Mouse (Mus musculus) forebrain, embryonic 10.5 days (tissue): Measurements from ENCODE around the gene Aven. TPM values are rescaled to one million over a fixed set of nuclear protein-coding genes. Genes with fewer than 3 reads are reported as not detected.

Experiments used
- DNase-seq: peaks from one replicate; pipeline ENCODE4 v3.0.0-alpha.2; 2017; ENCODE audit warnings: low spot score; ENCODE audit errors: extremely low spot score
- H3K27ac ChIP-seq: fragments of 300-500 bp; sonication (generic); 2 replicates; pipeline ENCODE4 v1.5.1; 2016; ENCODE audit warnings: mild to moderate bottlenecking
- H3K27me3 ChIP-seq: fragments of 300-500 bp; sonication (generic); 2 replicates; pipeline ENCODE4 v1.6.1; 2016; ENCODE audit warnings: mild to moderate bottlenecking; ENCODE audit not compliant: poor library complexity, severe bottlenecking
- H3K36me3 ChIP-seq: fragments of 300-500 bp; sonication (generic); replicated peaks from 2 replicates; pipeline ENCODE4 v1.6.1; 2016; ENCODE audit warnings: mild to moderate bottlenecking, moderate library complexity
- H3K4me1 ChIP-seq: fragments of 300-500 bp; sonication (generic); 2 replicates; pipeline ENCODE4 v1.6.1; 2016
- H3K4me3 ChIP-seq: fragments of 300-500 bp; sonication (generic); 2 replicates; pipeline ENCODE4 v1.5.1; 2016; ENCODE audit warnings: mild to moderate bottlenecking, moderate library complexity
- H3K9me3 ChIP-seq: fragments of 300-500 bp; sonication (generic); 2 replicates; pipeline ENCODE4 v1.6.1; 2016; ENCODE audit warnings: mild to moderate bottlenecking, moderate library complexity
- WGBS: fragments of 180-500 bp; shearing (Covaris S2); methylation state at CpG from one replicate; pipeline ENCODE4 v1.1.7; 2016; 5-methylcytosine and 5-hydroxymethylcytosine counted together
- polyA plus RNA-seq: library from polyadenylated mRNA; unstranded; fragments of >200 nt; fragmentation: Nextera tagmentation; extraction: Ambion mirVana; gene quantifications from 2 replicates; pipeline ENCODE4 v1.2.1, GENCODE M21; 2016

The Aven gene
- polyA plus RNA-seq, 1 experiment from 2014 or later, result 6.7 TPM

GRCm38 (mm10) chr2:112497851-112498250 is 5.1 kb downstream of the Aven start:
- Histone ChIP-seq H3K4me1 (peaks cover 24% of the 10 kb centered on the region), H3K9me3 (no peaks in the 10 kb centered on the region), H3K27me3 (no peaks in the 10 kb centered on the region), H3K27ac (no peak overlapping the region), H3K36me3 (no peaks in the 10 kb centered on the region), H3K4me3 (no peak overlapping the region)
- WGBS, result 77% methylated on average over 7 of the region's 7 CpGs
- no peak for DNase-seq

- 7% methylated on average over 6 of the region's 6 CpGs for WGBS
- peak; percentile 60 for DNase-seq
- H3K4me3 ChIP-seq, result no peak overlapping the region
- no peaks in the 10 kb centered on the region for H3K36me3 ChIP-seq
- peak overlapping the region; percentile 40; the same call in 1 of the 2 replicates for H3K27ac ChIP-seq
- H3K4me1 ChIP-seq, result peaks cover 15% of the 10 kb centered on the region
- no peaks in the 10 kb centered on the region for H3K27me3 ChIP-seq
- H3K9me3 ChIP-seq, result no peaks in the 10 kb centered on the region
Measured at GRCm38 (mm10) chr2:112501209-112501608, 8.4 kb downstream of the Aven start.

DNA sequence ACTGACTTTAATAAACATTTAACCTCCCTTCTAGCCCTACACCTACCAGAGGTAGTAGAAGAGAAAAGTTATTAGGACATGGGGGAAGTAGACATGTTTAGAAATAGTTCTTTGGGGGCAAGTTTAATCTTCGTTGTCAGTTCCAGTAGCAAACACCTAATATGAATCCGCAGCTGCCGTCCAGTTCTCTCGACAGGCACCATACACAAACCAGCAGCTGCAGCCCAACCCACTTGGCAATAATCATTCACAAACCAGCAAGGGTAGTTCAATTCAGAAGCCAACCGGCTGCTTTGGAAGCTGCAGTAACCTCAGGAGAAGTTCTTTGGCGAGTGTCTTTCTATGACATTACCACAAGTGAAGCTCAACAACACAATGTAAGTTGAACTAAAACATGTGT is 11.2 kb downstream of the Aven start:
- H3K9me3 ChIP-seq, result no peaks in the 10 kb centered on the region
- no peak overlapping the region for H3K27ac ChIP-seq
- H3K27me3 ChIP-seq, result no peaks in the 10 kb centered on the region
- peaks cover 11% of the 10 kb centered on the region for H3K4me1 ChIP-seq
- DNase-seq, result no peak
- no peak overlapping the region for H3K4me3 ChIP-seq
- WGBS, result 92% methylated on average over 6 of the region's 6 CpGs
- no peaks in the 10 kb centered on the region for H3K36me3 ChIP-seq

- H3K9me3 ChIP-seq, result no peaks in the 10 kb centered on the region
- DNase-seq, result no peak
- WGBS, result 89% methylated on average over 5 of the region's 5 CpGs
- H3K36me3 ChIP-seq, result no peaks in the 10 kb centered on the region
- no peak overlapping the region for H3K4me3 ChIP-seq
- H3K27me3 ChIP-seq, result no peaks in the 10 kb centered on the region
- no peak overlapping the region for H3K27ac ChIP-seq
- no peaks in the 10 kb centered on the region for H3K4me1 ChIP-seq
Measured at GRCm38 (mm10) chr2:112506841-112507435, 14.2 kb downstream of the Aven start.

DNA sequence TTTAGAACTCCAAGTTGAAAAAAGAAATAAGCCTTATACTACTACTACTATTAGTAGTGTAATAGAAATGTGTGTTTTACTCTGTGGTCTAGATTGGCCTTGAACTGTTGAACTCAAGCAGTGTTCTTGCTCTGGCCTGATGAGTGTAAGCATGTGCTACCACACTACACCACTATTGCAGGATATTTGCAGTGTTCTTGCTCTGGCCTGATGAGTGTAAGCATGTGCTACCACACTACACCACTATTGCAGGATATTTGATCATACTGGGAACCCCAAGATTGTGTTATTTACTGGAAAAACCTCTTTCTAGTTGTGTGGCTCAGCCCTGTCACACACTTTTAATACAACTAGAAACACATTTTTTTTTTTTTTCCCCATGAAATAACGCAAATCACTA is 14.7 kb downstream of the Aven start:
- WGBS, result 90% methylated on average over 1 of the region's 1 CpGs
- no peak overlapping the region for H3K4me3 ChIP-seq
- H3K9me3 ChIP-seq, result no peaks in the 10 kb centered on the region
- H3K27me3 ChIP-seq, result no peaks in the 10 kb centered on the region
- no peaks in the 10 kb centered on the region for H3K4me1 ChIP-seq
- H3K27ac ChIP-seq, result no peak overlapping the region
- no peak for DNase-seq
- H3K36me3 ChIP-seq, result no peaks in the 10 kb centered on the region

DNA sequence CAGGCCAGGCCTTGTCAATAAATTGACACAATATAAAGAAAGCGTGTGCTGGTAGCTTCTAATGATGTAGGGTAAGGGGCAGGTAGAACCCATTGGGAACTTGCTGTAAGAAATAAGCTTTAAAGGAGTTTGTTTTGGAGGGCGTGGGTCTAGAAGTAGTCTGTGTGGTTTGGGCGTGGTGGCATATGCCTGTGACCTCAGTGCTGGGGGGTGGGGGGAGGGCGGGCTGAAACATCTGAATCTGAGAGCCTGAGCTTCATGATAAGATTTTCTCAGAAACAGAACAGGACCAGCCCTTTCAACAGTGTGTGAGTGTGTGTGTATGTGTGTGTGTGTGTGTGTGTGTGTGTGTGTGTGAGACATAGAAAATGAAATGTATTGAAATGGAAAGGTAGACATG is 17.4 kb downstream of the Aven start:
- no peak for DNase-seq
- Histone ChIP-seq H3K4me3 (no peak overlapping the region), H3K27me3 (no peaks in the 10 kb centered on the region), H3K4me1 (no peaks in the 10 kb centered on the region), H3K27ac (no peak overlapping the region), H3K9me3 (no peaks in the 10 kb centered on the region), H3K36me3 (no peaks in the 10 kb centered on the region)
- 91% methylated on average over 4 of the region's 4 CpGs for WGBS

DNA sequence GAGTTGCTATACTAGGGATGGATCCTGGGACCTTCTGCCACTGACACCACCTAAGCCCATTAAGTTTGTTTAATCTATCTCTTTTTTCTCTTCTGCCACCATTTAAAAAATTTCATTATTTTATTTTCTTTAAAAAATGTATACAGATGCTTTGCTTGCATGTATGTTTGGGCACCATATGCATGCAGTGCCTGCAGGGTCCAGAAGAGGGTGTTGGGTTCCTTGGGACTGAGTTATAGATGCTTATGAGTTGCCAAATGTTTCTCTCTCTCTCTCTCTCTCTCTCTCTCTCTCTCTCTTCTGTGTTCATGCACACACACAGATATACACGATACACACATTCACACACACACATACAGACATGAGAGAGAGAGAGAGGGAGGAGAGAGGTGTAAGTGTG is 20.3 kb downstream of the Aven start:
- WGBS, result 89% methylated on average over 1 of the region's 1 CpGs
- H3K4me3 ChIP-seq, result no peak overlapping the region
- no peaks in the 10 kb centered on the region for H3K36me3 ChIP-seq
- H3K27ac ChIP-seq, result no peak overlapping the region
- H3K27me3 ChIP-seq, result no peaks in the 10 kb centered on the region
- H3K9me3 ChIP-seq, result no peaks in the 10 kb centered on the region
- H3K4me1 ChIP-seq, result no peaks in the 10 kb centered on the region
- no peak for DNase-seq

DNA sequence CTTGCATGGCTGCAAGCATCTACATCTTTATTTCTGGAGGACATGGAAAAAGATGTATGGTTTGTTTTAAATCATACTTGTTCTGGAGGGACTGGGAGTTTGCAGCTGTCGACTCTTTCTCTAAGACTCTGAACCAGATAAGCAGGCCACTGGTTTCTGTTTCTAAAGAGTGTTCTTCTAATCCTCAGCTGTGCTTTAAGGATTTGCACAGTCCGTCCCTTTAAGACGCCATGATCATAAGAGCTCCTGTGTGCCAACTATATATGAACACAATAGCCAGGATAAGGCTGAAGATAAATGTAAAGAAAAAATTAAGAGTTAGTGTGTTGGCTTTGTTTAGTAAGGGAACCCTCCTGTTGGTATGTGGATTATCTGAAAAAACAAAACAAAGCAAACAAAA is 24.0 kb downstream of the Aven start:
- H3K4me3 ChIP-seq, result no peak overlapping the region
- H3K27ac ChIP-seq, result no peak overlapping the region
- no peak for DNase-seq
- no peaks in the 10 kb centered on the region for H3K27me3 ChIP-seq
- H3K4me1 ChIP-seq, result no peaks in the 10 kb centered on the region
- no peaks in the 10 kb centered on the region for H3K9me3 ChIP-seq
- 87% methylated on average over 3 of the region's 3 CpGs for WGBS
- no peaks in the 10 kb centered on the region for H3K36me3 ChIP-seq

DNA sequence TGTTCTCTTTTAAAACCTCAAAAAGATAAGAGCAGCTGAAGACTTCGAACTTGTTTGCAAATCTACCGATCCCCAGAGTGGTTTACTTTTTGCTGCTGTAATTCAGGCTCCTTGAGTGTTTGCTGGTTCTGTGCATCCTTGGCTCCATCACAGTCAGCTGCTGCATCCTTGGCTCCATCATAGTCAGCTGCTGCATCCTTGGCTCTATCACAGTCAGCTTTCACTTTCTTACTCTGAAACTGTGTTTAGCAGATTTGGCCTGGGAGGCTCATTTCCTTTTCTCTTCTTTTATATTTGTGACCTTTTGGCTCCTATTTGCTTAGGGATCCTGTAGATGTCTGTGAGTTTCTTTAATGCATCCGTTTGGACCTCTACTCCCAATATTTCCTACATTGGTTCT is 24.5 kb downstream of the Aven start:
- Histone ChIP-seq H3K4me1 (no peaks in the 10 kb centered on the region), H3K27me3 (no peaks in the 10 kb centered on the region), H3K27ac (no peak overlapping the region), H3K9me3 (no peaks in the 10 kb centered on the region), H3K4me3 (no peak overlapping the region), H3K36me3 (no peaks in the 10 kb centered on the region)
- 88% methylated on average over 3 of the region's 3 CpGs for WGBS
- no peak for DNase-seq

- Histone ChIP-seq H3K36me3 (no peaks in the 10 kb centered on the region), H3K27me3 (no peaks in the 10 kb centered on the region), H3K9me3 (no peaks in the 10 kb centered on the region), H3K4me1 (no peaks in the 10 kb centered on the region), H3K4me3 (no peak overlapping the region), H3K27ac (no peak overlapping the region)
- no peak for DNase-seq
Measured at GRCm38 (mm10) chr2:112518541-112518940, 25.8 kb downstream of the Aven start.

GRCm38 (mm10) chr2:112520526-112521482 is 28.0 kb downstream of the Aven start:
- DNase-seq, result no peak
- H3K4me3 ChIP-seq, result no peak overlapping the region
- H3K4me1 ChIP-seq, result no peaks in the 10 kb centered on the region
- H3K27me3 ChIP-seq, result no peaks in the 10 kb centered on the region
- no peaks in the 10 kb centered on the region for H3K9me3 ChIP-seq
- no peak overlapping the region for H3K27ac ChIP-seq
- 91% methylated on average over 4 of the region's 4 CpGs for WGBS
- H3K36me3 ChIP-seq, result no peaks in the 10 kb centered on the region

- Histone ChIP-seq H3K4me1 (no peaks in the 10 kb centered on the region), H3K4me3 (no peak overlapping the region), H3K9me3 (no peaks in the 10 kb centered on the region), H3K27ac (no peak overlapping the region), H3K27me3 (no peaks in the 10 kb centered on the region), H3K36me3 (no peaks in the 10 kb centered on the region)
- DNase-seq, result no peak
- WGBS, result 91% methylated on average over 3 of the region's 3 CpGs
Measured at GRCm38 (mm10) chr2:112526933-112527332, 34.2 kb downstream of the Aven start.

DNA sequence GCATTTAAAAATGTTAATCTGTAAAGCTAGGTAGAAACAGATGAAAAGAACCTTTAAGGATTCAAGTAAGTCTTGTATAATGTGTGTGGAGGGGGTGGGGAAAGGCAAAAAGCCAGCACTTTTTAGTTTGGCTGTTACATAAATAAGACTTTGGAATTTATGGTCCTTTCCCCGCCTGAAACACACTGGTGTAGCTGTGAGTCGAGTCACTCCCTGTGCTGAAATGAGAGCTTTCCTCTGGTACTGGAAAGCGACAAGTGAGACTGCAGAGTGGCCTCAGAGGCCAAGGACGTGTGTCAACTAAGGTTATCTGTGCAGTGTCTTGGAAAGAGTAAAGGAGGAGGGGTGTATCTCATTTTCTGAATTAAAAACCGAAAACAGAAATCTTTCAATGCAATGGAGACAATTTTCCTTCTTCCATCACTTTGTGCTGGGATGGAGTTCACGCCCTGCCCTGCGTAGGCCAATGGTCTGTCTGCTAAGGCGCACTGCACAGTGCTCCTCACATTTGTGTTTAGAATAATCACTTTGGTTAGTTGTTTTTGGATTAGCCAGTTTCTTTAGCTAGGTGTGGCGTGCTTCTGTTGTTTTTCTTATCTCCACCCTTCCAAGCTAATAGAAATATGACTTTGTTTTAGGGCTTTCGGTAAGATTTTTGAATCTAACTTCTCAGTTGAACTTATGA is 40.2 kb downstream of the Aven start:
- Histone ChIP-seq H3K27ac (no peak overlapping the region), H3K4me3 (no peak overlapping the region), H3K9me3 (no peaks in the 10 kb centered on the region), H3K27me3 (no peaks in the 10 kb centered on the region), H3K4me1 (peaks cover 5% of the 10 kb centered on the region; the same call in 1 of the 2 replicates), H3K36me3 (no peaks in the 10 kb centered on the region)
- 86% methylated on average over 10 of the region's 10 CpGs for WGBS
- DNase-seq, result no peak
